Mouse (Mus musculus) embryonic fibroblast, embryonic 13.5 days (primary cell): Measurements from ENCODE around the gene Hmga1b.

Experiments
- CTCF ChIP-seq: IDR thresholded peaks from 2 replicates; pipeline ENCODE4 v1.5.1; 2011; ENCODE audit warnings: mild to moderate bottlenecking, control low read depth, low read length, moderate library complexity, borderline replicate concordance; ENCODE audit not compliant: insufficient read depth
- POLR2A ChIP-seq: IDR thresholded peaks from 2 replicates; pipeline ENCODE4 v1.6.1; 2011; ENCODE audit warnings: low read depth, mild to moderate bottlenecking, control low read depth, low read length, moderate library complexity

- no peak for TF ChIP-seq POLR2A
- TF ChIP-seq CTCF: no peak
Observed at GRCm38 (mm10) chr11:120798244-120798643, 35.6 kb downstream of the Hmga1b start.
